Mouse (Mus musculus) bone marrow macrophage, adult 2 months (primary cell): Measurements from ENCODE around the gene Dhx37.
A peak's percentile ranks its signal among the peaks of the same experiment; 100 is the strongest.

ENCODE experiments used
- CTCF ChIP-seq: IDR thresholded peaks from 2 replicates; pipeline ENCODE4 v1.5.1; 2012; ENCODE audit warnings: low read depth, mild to moderate bottlenecking, low read length, moderate library complexity
- POLR2A ChIP-seq: IDR thresholded peaks from 2 replicates; pipeline ENCODE4 v1.6.1; 2012; ENCODE audit warnings: mild to moderate bottlenecking, low read depth, low read length, borderline replicate concordance

GRCm38 (mm10) chr5:125389579-125390441 lies 44.1 kb downstream of the Dhx37 start, which contains the start of gene Ubc:
- TF ChIP-seq POLR2A (peak; percentile 86; the same call in 1 of the 2 replicates), CTCF (no peak)
